Mouse (Mus musculus): ENCODE measurements at regions not wholly inside any gene's neighbourhood (a gene's known extent, or its start where the extent isn't known, plus 50 kb on each side); places are given as distances from the start of the nearest gene placed in this dataset.
"Not testable (repeated sequence)": the region's sequence is repeated elsewhere in the genome, so short reads cannot be mapped to it uniquely, and the experiment has no call there.

- in situ Hi-C loops (cut with MseI, MboI), result no loop called here
Observed at GRCm38 (mm10) chr12:114564329-114564728, 1020.6 kb downstream of the Adam6a start.

- in situ Hi-C loops (cut with MseI, MboI), result no loop called here
Observed at GRCm38 (mm10) chr12:114583371-114583770, 1039.7 kb downstream of the Adam6a start.

- in situ Hi-C loops (cut with MseI, MboI), result no loop called here
Observed at GRCm38 (mm10) chr12:114587227-114587626, 1043.5 kb downstream of the Adam6a start.

- in situ Hi-C loops (cut with MseI, MboI), result no loop called here
Observed at GRCm38 (mm10) chr12:114597672-114598071, 1054.0 kb downstream of the Adam6a start.

- in situ Hi-C loops (cut with MseI, MboI), result no loop called here
Observed at GRCm38 (mm10) chr12:114609171-114609570, 1065.5 kb downstream of the Adam6a start.

- in situ Hi-C loops (cut with MseI, MboI), result no loop called here
Observed at GRCm38 (mm10) chr12:114612108-114612507, 1068.4 kb downstream of the Adam6a start.

GRCm38 (mm10) chr12:114615179-114615578 lies 1071.5 kb downstream of the Adam6a start:
- in situ Hi-C loops (cut with MseI, MboI), result no loop called here

- in situ Hi-C loops (cut with MseI, MboI), result no loop called here
Observed at GRCm38 (mm10) chr12:114615712-114616111, 1072.0 kb downstream of the Adam6a start.

GRCm38 (mm10) chr12:114641089-114641488 lies 1097.4 kb downstream of the Adam6a start:
- in situ Hi-C loops (cut with MseI, MboI), result no loop called here

GRCm38 (mm10) chr12:114646372-114646771 lies 1102.7 kb downstream of the Adam6a start:
- in situ Hi-C loops (cut with MseI, MboI), result no loop called here

- in situ Hi-C loops (cut with MseI, MboI), result not testable (repeated sequence)
Observed at GRCm38 (mm10) chr12:114650432-114651101, 1106.9 kb downstream of the Adam6a start.

- in situ Hi-C loops (cut with MseI, MboI), result not testable (repeated sequence)
Observed at GRCm38 (mm10) chr12:114657134-114657533, 1113.4 kb downstream of the Adam6a start.
